ENCODE assay signal across 24 mouse cellular contexts in genomic region chr6:112632071-112632470, GRCm38 (mm10).
A peak's percentile ranks its signal among the peaks of the same experiment; 100 is the strongest.
DNase-seq lines count a peak whose midpoint lies in the region; ATAC-seq lines count a peak whose summit lies in the region.
"Had no signal": no experiment of that assay in that cellular context is flagged by ENCODE, and none has a peak within 500 bp of the region (broad histone marks: within the 10 kb centered on the region; RNA-seq: fewer than 3 reads in every experiment).

No protein-coding gene starts in this region.

- no peak overlapping the region for H3K4me2 ChIP-seq in kidney, embryonic 16.5 days (replicated peaks; ENCODE audit: low read depth, low read length)
- no peak overlapping the region for H3K4me2 ChIP-seq in kidney, embryonic 14.5 days (replicated peaks; ENCODE audit: low read depth, low read length)
- H3K4me2 ChIP-seq: embryonic facial prominence, embryonic 12.5 days; embryonic facial prominence, embryonic 15.5 days; heart, embryonic 13.5 days; hindbrain, embryonic 14.5 days had no signal

- no peaks in the 10 kb centered on the region for H3K4me1 ChIP-seq in kidney, embryonic 16.5 days (ENCODE audit: insufficient read depth, low read length)
- no peaks in the 10 kb centered on the region for H3K4me1 ChIP-seq in kidney, embryonic 14.5 days (ENCODE audit: control insufficient read depth, insufficient read depth, low read length)
- H3K4me1 ChIP-seq: embryonic facial prominence, embryonic 12.5 days; embryonic facial prominence, embryonic 15.5 days; heart, embryonic 13.5 days had no signal

- H3K27ac ChIP-seq in kidney, embryonic 16.5 days (ENCODE audit: low read length) = no peak overlapping the region
- no peak overlapping the region for H3K27ac ChIP-seq in kidney, embryonic 14.5 days (ENCODE audit: low read depth, low read length)
- H3K27ac ChIP-seq: embryonic facial prominence, embryonic 12.5 days; embryonic facial prominence, embryonic 15.5 days; gastrocnemius, adult 2 months; heart, embryonic 13.5 days; hindbrain, embryonic 14.5 days had no signal

- WGBS in kidney, embryonic 16.5 days = 90% methylated on average over 5 of the region's 5 CpGs
- WGBS in kidney, embryonic 14.5 days = 86% methylated on average over 5 of the region's 5 CpGs

- 0 out of 2 replicates have a peak, but pooled peaks cover 6% of the 10 kb centered on the region for H3K36me3 ChIP-seq in kidney, embryonic 16.5 days (ENCODE audit: insufficient read depth, low read length)
- peaks cover 9% of the 10 kb centered on the region; the same call in 1 of the 2 replicates for H3K36me3 ChIP-seq in kidney, embryonic 14.5 days (ENCODE audit: control insufficient read depth, insufficient read depth, low read length)
- H3K36me3 ChIP-seq: embryonic facial prominence, embryonic 15.5 days had no signal

- no peak overlapping the region for H3K9ac ChIP-seq in kidney, embryonic 16.5 days (replicated peaks; ENCODE audit: low read length)
- no peak overlapping the region for H3K9ac ChIP-seq in kidney, embryonic 14.5 days (ENCODE audit: low read depth, low read length)
- H3K9ac ChIP-seq: embryonic facial prominence, embryonic 12.5 days; embryonic facial prominence, embryonic 15.5 days; forebrain, postnatal 0 days; heart, embryonic 13.5 days; hindbrain, embryonic 14.5 days had no signal

- no peaks in the 10 kb centered on the region for H3K27me3 ChIP-seq in kidney, embryonic 16.5 days (ENCODE audit: insufficient read depth, low read length)
- H3K27me3 ChIP-seq in kidney, embryonic 14.5 days (ENCODE audit: control insufficient read depth, insufficient read depth, low read length) = no peaks in the 10 kb centered on the region
- H3K27me3 ChIP-seq: embryonic facial prominence, embryonic 12.5 days; embryonic facial prominence, embryonic 15.5 days; heart, embryonic 13.5 days had no signal

- no peak overlapping the region for H3K4me3 ChIP-seq in kidney, embryonic 16.5 days (ENCODE audit: low read length)
- H3K4me3 ChIP-seq in kidney, embryonic 14.5 days (ENCODE audit: low read length) = no peak overlapping the region
- H3K4me3 ChIP-seq: embryonic facial prominence, embryonic 12.5 days; embryonic facial prominence, embryonic 15.5 days; gastrocnemius, adult 2 months; heart, embryonic 13.5 days had no signal

- DNase-seq in kidney, adult 18-20 months = peak; percentile 3
- DNase-seq in kidney, adult 9 months = peak; percentile 73
- peak; percentile 15 to 42 for DNase-seq in kidney, postnatal 36 days
- no peak for DNase-seq in urinary bladder, adult 18-20 months (ENCODE audit: low spot score in 2 of 2)
- DNase-seq: adrenal gland, adult 2 months; adrenal gland, postnatal 14 days; cerebellum, adult 11 months; cerebellum, adult 2 months; cerebellum, adult 9-11 months; cerebellum, postnatal 25 days; forebrain, postnatal 0 days; gastrocnemius, adult 2 months; gastrocnemius, postnatal 14 days; heart, adult 11 months; heart, postnatal 14 days; heart, postnatal 4 days had no signal

- no peaks in the 10 kb centered on the region for H3K9me3 ChIP-seq in kidney, embryonic 16.5 days (ENCODE audit: low read length)
- H3K9me3 ChIP-seq in kidney, embryonic 14.5 days (ENCODE audit: control insufficient read depth, low read length) = no peaks in the 10 kb centered on the region
- H3K9me3 ChIP-seq: embryonic facial prominence, embryonic 12.5 days; embryonic facial prominence, embryonic 15.5 days; heart, embryonic 13.5 days had no signal

- ATAC-seq in kidney, embryonic 16.5 days (ENCODE audit: low FRiP score, low TSS enrichment) = no peak
- no peak for ATAC-seq in kidney, embryonic 14.5 days (ENCODE audit: low FRiP score, low TSS enrichment)
- ATAC-seq: CD4-positive, CD25-positive, alpha-beta regulatory T cell, adult 4 months; forebrain, embryonic 14.5 days; forebrain, postnatal 0 days had no signal

Comparison
In these comparisons a context has a peak if more than half of its experiments do, and no peak if none do; other contexts are left out.
1. DNase-seq: peak in kidney, adult 18-20 months (single experiment), kidney, adult 9 months (single experiment) and kidney, postnatal 36 days (2 of 2); none in urinary bladder, adult 18-20 months (0 of 2).